Mouse (Mus musculus) brain, embryonic 14.5 days (tissue): ENCODE data around the gene Senp3. TPM values are rescaled to one million over a fixed set of nuclear protein-coding genes. Genes with fewer than 3 reads are reported as not detected.

ENCODE experiments used
- DNase-seq: peaks from one replicate; pipeline ENCODE4 v3.0.0-alpha.2; 2011; ENCODE audit warnings: low read depth
- CTCF ChIP-seq: fragments of 200-500 bp; IDR thresholded peaks from 2 replicates; pipeline ENCODE4 v1.5.1; 2012; ENCODE audit warnings: inconsistent platforms, mild to moderate bottlenecking, moderate library complexity, borderline replicate concordance; ENCODE audit not compliant: insufficient read depth, insufficient read length; ENCODE audit errors: extremely low read depth
- POLR2A ChIP-seq: fragments of 200-500 bp; IDR thresholded peaks from 2 replicates; pipeline ENCODE4 v1.6.1; 2012; ENCODE audit warnings: mild to moderate bottlenecking, inconsistent platforms, borderline replicate concordance; ENCODE audit not compliant: poor library complexity, insufficient read depth, insufficient read length, severe bottlenecking; ENCODE audit errors: extremely low read depth
- polyA plus RNA-seq: library from polyadenylated mRNA; depleted of rRNA; stranded (reverse); fragments of >200 nt; gene quantifications from 2 replicates; pipeline ENCODE4 v1.2.3, GENCODE M21; 2012

Gene Senp3
- polyA plus RNA-seq, 1 experiment, result 139 TPM

- no peak for TF ChIP-seq POLR2A
- TF ChIP-seq CTCF, result no peak
- no peak for DNase-seq
These were observed 17.7 kb upstream of the Senp3 start for GRCm38 (mm10) chr11:69699595-69699994.

GRCm38 (mm10) chr11:69698574-69698973, 16.7 kb upstream of the Senp3 start:
- DNase-seq, result no peak
- TF ChIP-seq CTCF (no peak; the same call in 1 of the 2 replicates), POLR2A (no peak)

- DNase-seq, result no peak
- no peak for TF ChIP-seq CTCF
- no peak for TF ChIP-seq POLR2A
These were observed 15.5 kb upstream of the Senp3 start for GRCm38 (mm10) chr11:69697396-69697795.

- peak; percentile 9; the same call in 1 of the 2 replicates for TF ChIP-seq CTCF
- TF ChIP-seq POLR2A, result no peak
These were observed 13.7 kb upstream of the Senp3 start, which contains the start of the genes Tnfsf12 and Tnfsfm13 for GRCm38 (mm10) chr11:69695361-69696181. Gene Tnfsf12, minus strand, starts transcription at chr11:69695849. Gene Tnfsfm13, minus strand, starts transcription at chr11:69696098.

GRCm38 (mm10) chr11:69695046-69695360, 13.1 kb upstream of the Senp3 start:
- no peak for DNase-seq
- TF ChIP-seq CTCF (no peak), POLR2A (no peak)

More at GRCm38 (mm10) chr11:69695361-69696181, 13.7 kb upstream of the Senp3 start, which contains the start of the genes Tnfsf12 and Tnfsfm13:
- DNase-seq, result peak; percentile 26

- TF ChIP-seq CTCF, result no peak
- TF ChIP-seq POLR2A, result no peak
- peak; percentile 9 for DNase-seq
These were observed 11.6 kb upstream of the Senp3 start for GRCm38 (mm10) chr11:69693421-69693965.

- DNase-seq, result no peak
- TF ChIP-seq POLR2A (no peak), CTCF (no peak)
These were observed 11.0 kb upstream of the Senp3 start for GRCm38 (mm10) chr11:69692863-69693262.

- DNase-seq, result no peak
- TF ChIP-seq CTCF (no peak), POLR2A (no peak)
These were observed 10.4 kb upstream of the Senp3 start for GRCm38 (mm10) chr11:69692196-69692811.

- no peak for DNase-seq
- TF ChIP-seq POLR2A, result no peak
- TF ChIP-seq CTCF, result no peak
These were observed 8.0 kb upstream of the Senp3 start for GRCm38 (mm10) chr11:69689891-69690290.

- no peak for TF ChIP-seq CTCF
- TF ChIP-seq POLR2A, result no peak
- DNase-seq, result no peak
These were observed 5.2 kb upstream of the Senp3 start for GRCm38 (mm10) chr11:69687061-69687460.

- peak; percentile 56 for DNase-seq
- TF ChIP-seq POLR2A, result no peak
- no peak for TF ChIP-seq CTCF
These were observed 4.5 kb upstream of the Senp3 start for GRCm38 (mm10) chr11:69686377-69686776.
